Mouse (Mus musculus) thymus, adult 2 months (tissue): ENCODE results near the gene Pmpca.

Source experiments
- CTCF ChIP-seq: fragments of 200-500 bp; IDR thresholded peaks from 2 replicates; pipeline ENCODE4 v1.5.1; 2012; ENCODE audit warnings: mild to moderate bottlenecking, control low read depth, low read length, moderate library complexity, borderline replicate concordance; ENCODE audit not compliant: control insufficient read depth, poor library complexity, insufficient read depth; ENCODE audit errors: extremely low read depth
- POLR2A ChIP-seq: fragments of 200-500 bp; IDR thresholded peaks from 2 replicates; pipeline ENCODE4 v1.6.1; 2012; ENCODE audit warnings: mild to moderate bottlenecking, low read length, control low read depth, moderate library complexity; ENCODE audit not compliant: control insufficient read depth, poor library complexity, insufficient read depth; ENCODE audit errors: extremely low read depth

GRCm38 (mm10) chr2:26401023-26401422 lies 11.9 kb downstream of the Pmpca start:
- TF ChIP-seq CTCF (no peak), POLR2A (no peak)
